Mouse (Mus musculus): ENCODE data around the gene Kcnk4. TPM values are rescaled to one million over a fixed set of nuclear protein-coding genes. Genes with fewer than 3 reads are reported as not detected.
"Not testable (repeated sequence)": the region's sequence is repeated elsewhere in the genome, so short reads cannot be mapped to it uniquely, and the experiment has no call there.

Gene Kcnk4
- polyA plus RNA-seq, 1 experiment from 2014 or later: not detected

- H3K4me1 ChIP-seq (replicated peaks): peaks cover 35% of the 10 kb centered on the region
- peaks cover 38% of the 10 kb centered on the region for H3K36me3 ChIP-seq
- H3K9me3 ChIP-seq: no peaks in the 10 kb centered on the region
- no peak for DNase-seq (ENCODE audit: low spot score)
- no peak overlapping the region for H3K27ac ChIP-seq
- WGBS: 89% methylated on average over 6 of the region's 6 CpGs
- no peak overlapping the region for H3K4me3 ChIP-seq
- H3K27me3 ChIP-seq (ENCODE audit: insufficient read depth, poor library complexity, severe bottlenecking): no peaks in the 10 kb centered on the region
Observed at GRCm38 (mm10) chr19:6913036-6913435, 21.3 kb downstream of the Kcnk4 start.

- no peaks in the 10 kb centered on the region for H3K27me3 ChIP-seq (ENCODE audit: insufficient read depth, poor library complexity, severe bottlenecking)
- no peak overlapping the region for H3K27ac ChIP-seq
- H3K4me1 ChIP-seq (replicated peaks): peaks cover 41% of the 10 kb centered on the region
- WGBS: 93% methylated on average over 15 of the region's 15 CpGs
- no peak for DNase-seq (ENCODE audit: low spot score)
- H3K36me3 ChIP-seq: peaks cover 39% of the 10 kb centered on the region
- H3K4me3 ChIP-seq: no peak overlapping the region
- no peaks in the 10 kb centered on the region for H3K9me3 ChIP-seq
Observed at GRCm38 (mm10) chr19:6912205-6912970, 21.9 kb downstream of the Kcnk4 start.

- Histone ChIP-seq H3K9me3 (no peaks in the 10 kb centered on the region), H3K27me3 (ENCODE audit: insufficient read depth, poor library complexity, severe bottlenecking) (no peaks in the 10 kb centered on the region), H3K4me1 (replicated peaks) (peaks cover 46% of the 10 kb centered on the region), H3K36me3 (peaks cover 49% of the 10 kb centered on the region), H3K27ac (no peak overlapping the region; the same call in 1 of the 2 replicates), H3K4me3 (peak overlapping the region; percentile 71)
- no peak for DNase-seq (ENCODE audit: low spot score)
- WGBS: 87% methylated on average over 19 of the region's 19 CpGs
Observed at GRCm38 (mm10) chr19:6911101-6912074, 22.9 kb downstream of the Kcnk4 start.

GRCm38 (mm10) chr19:6910306-6910705 is 24.0 kb downstream of the Kcnk4 start:
- DNase-seq (ENCODE audit: low spot score): peak; percentile 52
- WGBS: under 1% methylated on average over 30 of the region's 30 CpGs
- H3K36me3 ChIP-seq: peaks cover 60% of the 10 kb centered on the region

GRCm38 (mm10) chr19:6909507-6910289 is 24.6 kb downstream of the Kcnk4 start, which contains the start of the genes Trmt112 and Prdx5:
Gene Trmt112, plus strand, starts transcription at chr19:6909698.
Gene Prdx5, minus strand, starts transcription at chr19:6910106.
- Histone ChIP-seq H3K4me1 (replicated peaks) (peaks cover 46% of the 10 kb centered on the region), H3K27me3 (ENCODE audit: insufficient read depth, poor library complexity, severe bottlenecking) (no peaks in the 10 kb centered on the region), H3K27ac (peak within 1 kb of the TSS; percentile 90), H3K9me3 (no peaks in the 10 kb centered on the region), H3K4me3 (peak within 1 kb of the TSS; percentile 71), H3K36me3 (peaks cover 66% of the 10 kb centered on the region)
- under 1% methylated on average over 65 of the region's 65 CpGs for WGBS
- DNase-seq (ENCODE audit: low spot score): peak; percentile 93

More at GRCm38 (mm10) chr19:6910306-6910705, 24.0 kb downstream of the Kcnk4 start:
- H3K27me3 ChIP-seq (ENCODE audit: insufficient read depth, poor library complexity, severe bottlenecking); H3K9me3 ChIP-seq: not testable (repeated sequence)
- Histone ChIP-seq H3K4me3 (peak overlapping the region; percentile 71), H3K27ac (peak overlapping the region; percentile 90), H3K4me1 (replicated peaks) (peaks cover 46% of the 10 kb centered on the region)

GRCm38 (mm10) chr19:6909021-6909420 is 25.3 kb downstream of the Kcnk4 start:
- peak overlapping the region; percentile 71 for H3K4me3 ChIP-seq
- peaks cover 66% of the 10 kb centered on the region for H3K36me3 ChIP-seq
- 12% methylated on average over 11 of the region's 11 CpGs for WGBS
- DNase-seq (ENCODE audit: low spot score): no peak
- H3K4me1 ChIP-seq (replicated peaks): peaks cover 44% of the 10 kb centered on the region
- no peaks in the 10 kb centered on the region for H3K27me3 ChIP-seq (ENCODE audit: insufficient read depth, poor library complexity, severe bottlenecking)
- no peaks in the 10 kb centered on the region for H3K9me3 ChIP-seq
- peak overlapping the region; percentile 90 for H3K27ac ChIP-seq

GRCm38 (mm10) chr19:6907811-6908540 is 26.3 kb downstream of the Kcnk4 start:
- WGBS: 90% methylated on average over 7 of the region's 7 CpGs
- H3K36me3 ChIP-seq: peaks cover 59% of the 10 kb centered on the region
- DNase-seq (ENCODE audit: low spot score): no peak

GRCm38 (mm10) chr19:6907094-6907493 is 27.2 kb downstream of the Kcnk4 start:
- H3K4me1 ChIP-seq (replicated peaks): peaks cover 39% of the 10 kb centered on the region
- H3K4me3 ChIP-seq: no peak overlapping the region
- 91% methylated on average over 8 of the region's 8 CpGs for WGBS
- peaks cover 50% of the 10 kb centered on the region for H3K36me3 ChIP-seq
- no peak overlapping the region for H3K27ac ChIP-seq
- no peak for DNase-seq (ENCODE audit: low spot score)
- H3K9me3 ChIP-seq: no peaks in the 10 kb centered on the region
- no peaks in the 10 kb centered on the region for H3K27me3 ChIP-seq (ENCODE audit: insufficient read depth, poor library complexity, severe bottlenecking)

More at GRCm38 (mm10) chr19:6907811-6908540, 26.3 kb downstream of the Kcnk4 start:
- Histone ChIP-seq H3K9me3 (no peaks in the 10 kb centered on the region), H3K4me1 (replicated peaks) (peaks cover 42% of the 10 kb centered on the region), H3K4me3 (peak overlapping the region; percentile 71), H3K27ac (peak overlapping the region; percentile 17; the same call in 1 of the 2 replicates), H3K27me3 (ENCODE audit: insufficient read depth, poor library complexity, severe bottlenecking) (no peaks in the 10 kb centered on the region)

GRCm38 (mm10) chr19:6906199-6906598 is 28.1 kb downstream of the Kcnk4 start:
- peaks cover 32% of the 10 kb centered on the region for H3K4me1 ChIP-seq (replicated peaks)
- no peaks in the 10 kb centered on the region for H3K9me3 ChIP-seq
- no peak for DNase-seq (ENCODE audit: low spot score)
- H3K27ac ChIP-seq: no peak overlapping the region
- peaks cover 41% of the 10 kb centered on the region for H3K36me3 ChIP-seq
- H3K4me3 ChIP-seq: no peak overlapping the region
- H3K27me3 ChIP-seq (ENCODE audit: insufficient read depth, poor library complexity, severe bottlenecking): no peaks in the 10 kb centered on the region
- WGBS: 91% methylated on average over 3 of the region's 3 CpGs

- Histone ChIP-seq H3K36me3 (peaks cover 38% of the 10 kb centered on the region), H3K4me3 (no peak overlapping the region), H3K27ac (no peak overlapping the region), H3K27me3 (ENCODE audit: insufficient read depth, poor library complexity, severe bottlenecking) (no peaks in the 10 kb centered on the region), H3K4me1 (replicated peaks) (peaks cover 28% of the 10 kb centered on the region), H3K9me3 (no peaks in the 10 kb centered on the region)
- no peak for DNase-seq (ENCODE audit: low spot score)
- WGBS: 90% methylated on average over 11 of the region's 11 CpGs
Observed at GRCm38 (mm10) chr19:6905498-6906159, 28.7 kb downstream of the Kcnk4 start.

GRCm38 (mm10) chr19:6904846-6905245 is 29.5 kb downstream of the Kcnk4 start:
- H3K27me3 ChIP-seq (ENCODE audit: insufficient read depth, poor library complexity, severe bottlenecking): no peaks in the 10 kb centered on the region
- peaks cover 5% of the 10 kb centered on the region; the same call in 1 of the 2 replicates for H3K9me3 ChIP-seq
- 86% methylated on average over 2 of the region's 2 CpGs for WGBS
- no peak overlapping the region for H3K4me3 ChIP-seq
- no peak for DNase-seq (ENCODE audit: low spot score)
- peaks cover 25% of the 10 kb centered on the region for H3K4me1 ChIP-seq (replicated peaks)
- H3K27ac ChIP-seq: no peak overlapping the region
- peaks cover 38% of the 10 kb centered on the region for H3K36me3 ChIP-seq

All from hindbrain, embryonic 10.5 days (tissue).